Mouse (Mus musculus) limb, embryonic 10.5 days (tissue): Measurements from ENCODE around the gene Agrp. TPM values are rescaled to one million over a fixed set of nuclear protein-coding genes. Genes with fewer than 3 reads are reported as not detected.
"Not testable (repeated sequence)": the region's sequence is repeated elsewhere in the genome, so short reads cannot be mapped to it uniquely, and the experiment has no call there.

Experiments used
- DNase-seq: peaks from one replicate; pipeline ENCODE4 v3.0.0-alpha.2; 2017; ENCODE audit warnings: low spot score
- H3K27ac ChIP-seq: fragments of 300-500 bp; sonication (generic); 2 replicates; pipeline ENCODE4 v1.5.1; 2016; ENCODE audit warnings: mild to moderate bottlenecking
- H3K27me3 ChIP-seq: fragments of 300-500 bp; sonication (generic); 2 replicates; pipeline ENCODE4 v1.6.1; 2016; ENCODE audit warnings: low read depth, mild to moderate bottlenecking; ENCODE audit not compliant: poor library complexity, severe bottlenecking
- H3K36me3 ChIP-seq: fragments of 300-500 bp; sonication (generic); 2 replicates; pipeline ENCODE4 v1.6.1; 2016; ENCODE audit warnings: mild to moderate bottlenecking, moderate library complexity
- H3K4me1 ChIP-seq: fragments of 300-500 bp; sonication (generic); 2 replicates; pipeline ENCODE4 v1.6.1; 2016
- H3K4me3 ChIP-seq: fragments of 300-500 bp; sonication (generic); 2 replicates; pipeline ENCODE4 v1.5.1; 2016; ENCODE audit warnings: mild to moderate bottlenecking, moderate library complexity
- H3K9me3 ChIP-seq: fragments of 300-500 bp; sonication (generic); replicated peaks from 2 replicates; pipeline ENCODE4 v1.6.1; 2016; ENCODE audit warnings: mild to moderate bottlenecking
- WGBS: fragments of 180-500 bp; shearing (Covaris S2); methylation state at CpG from one replicate; pipeline ENCODE4 v1.1.7; 2016; 5-methylcytosine and 5-hydroxymethylcytosine counted together
- polyA plus RNA-seq: library from polyadenylated mRNA; unstranded; fragments of >200 nt; fragmentation: Nextera tagmentation; extraction: Ambion mirVana; gene quantifications from 2 replicates; pipeline ENCODE4 v1.2.1, GENCODE M21; 2016

Gene Agrp
- polyA plus RNA-seq, 1 experiment from 2014 or later = 0.69 TPM

DNA sequence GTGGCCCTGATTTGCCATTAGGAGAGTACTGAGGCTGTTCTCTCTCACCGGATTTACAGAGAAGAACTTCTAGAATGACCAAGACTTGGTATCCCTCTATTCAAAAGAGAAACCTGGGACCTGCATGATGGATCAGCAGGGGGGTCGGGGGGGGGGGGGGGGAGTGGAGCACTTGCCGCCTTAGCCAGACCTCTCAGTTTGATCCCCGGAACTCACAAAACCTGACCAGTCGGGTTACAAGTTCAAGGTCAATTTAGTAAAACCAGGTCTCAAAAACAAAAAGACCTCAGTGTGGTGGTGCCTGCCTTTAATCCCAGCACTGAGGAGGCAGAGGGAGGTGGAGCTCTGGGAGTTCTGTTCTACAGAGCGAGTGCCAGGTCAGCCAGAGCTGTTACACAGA, 62.5 kb downstream of the Agrp start:
- DNase-seq = no peak
- H3K27ac ChIP-seq = no peak overlapping the region
- WGBS = 60% methylated on average over 6 of the region's 6 CpGs
- H3K27me3 ChIP-seq = no peaks in the 10 kb centered on the region
- no peaks in the 10 kb centered on the region for H3K9me3 ChIP-seq
- no peaks in the 10 kb centered on the region for H3K36me3 ChIP-seq
- no peak overlapping the region for H3K4me3 ChIP-seq
- no peaks in the 10 kb centered on the region for H3K4me1 ChIP-seq

DNA sequence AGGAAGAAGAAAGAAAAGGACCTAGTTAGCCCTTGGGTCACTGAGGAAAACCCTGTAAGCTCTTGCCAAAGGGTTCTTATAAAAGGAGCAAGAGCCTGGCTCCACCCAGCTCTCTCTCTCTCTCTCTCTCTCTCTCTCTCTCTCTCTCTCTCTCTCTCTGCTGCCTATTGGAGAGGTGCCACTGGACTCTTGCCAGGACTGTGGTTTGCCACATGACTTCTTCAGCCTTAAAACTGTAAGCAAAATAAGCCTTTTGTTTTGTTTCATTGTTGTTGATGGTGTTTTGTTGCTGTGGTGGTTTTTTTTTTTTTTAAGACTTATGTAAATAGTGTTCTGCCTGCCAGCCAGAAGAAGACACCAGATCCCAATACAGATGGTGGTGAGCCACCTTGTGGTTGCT, 63.8 kb downstream of the Agrp start:
- Histone ChIP-seq H3K27ac (no peak overlapping the region), H3K4me3 (no peak overlapping the region), H3K27me3 (no peaks in the 10 kb centered on the region), H3K9me3 (no peaks in the 10 kb centered on the region), H3K36me3 (no peaks in the 10 kb centered on the region), H3K4me1 (no peaks in the 10 kb centered on the region)
- no peak for DNase-seq

DNA sequence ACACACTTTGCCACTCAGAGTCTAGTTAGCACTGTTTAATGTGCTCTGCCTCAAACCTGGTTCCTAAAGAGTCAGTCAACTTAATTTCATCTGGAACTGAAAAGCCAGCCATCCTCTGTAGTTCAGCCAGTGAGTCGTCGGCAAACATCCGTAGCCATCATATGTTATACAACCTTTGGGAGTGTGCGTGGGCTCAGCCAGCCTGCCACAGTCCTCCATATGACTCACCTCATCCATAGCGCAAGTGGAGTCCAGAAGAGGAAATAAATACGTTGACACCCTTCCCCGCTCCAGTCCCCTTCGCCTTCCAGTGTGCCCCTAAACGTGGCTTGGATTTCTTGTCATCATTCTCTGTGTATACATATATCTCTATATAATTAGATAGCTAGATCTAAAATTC, 65.4 kb downstream of the Agrp start:
- H3K9me3 ChIP-seq = no peaks in the 10 kb centered on the region
- no peaks in the 10 kb centered on the region for H3K36me3 ChIP-seq
- peaks cover 6% of the 10 kb centered on the region for H3K4me1 ChIP-seq
- DNase-seq = no peak
- H3K4me3 ChIP-seq = no peak overlapping the region
- no peak overlapping the region for H3K27ac ChIP-seq
- WGBS = 92% methylated on average over 9 of the region's 9 CpGs
- H3K27me3 ChIP-seq = peaks cover 14% of the 10 kb centered on the region

DNA sequence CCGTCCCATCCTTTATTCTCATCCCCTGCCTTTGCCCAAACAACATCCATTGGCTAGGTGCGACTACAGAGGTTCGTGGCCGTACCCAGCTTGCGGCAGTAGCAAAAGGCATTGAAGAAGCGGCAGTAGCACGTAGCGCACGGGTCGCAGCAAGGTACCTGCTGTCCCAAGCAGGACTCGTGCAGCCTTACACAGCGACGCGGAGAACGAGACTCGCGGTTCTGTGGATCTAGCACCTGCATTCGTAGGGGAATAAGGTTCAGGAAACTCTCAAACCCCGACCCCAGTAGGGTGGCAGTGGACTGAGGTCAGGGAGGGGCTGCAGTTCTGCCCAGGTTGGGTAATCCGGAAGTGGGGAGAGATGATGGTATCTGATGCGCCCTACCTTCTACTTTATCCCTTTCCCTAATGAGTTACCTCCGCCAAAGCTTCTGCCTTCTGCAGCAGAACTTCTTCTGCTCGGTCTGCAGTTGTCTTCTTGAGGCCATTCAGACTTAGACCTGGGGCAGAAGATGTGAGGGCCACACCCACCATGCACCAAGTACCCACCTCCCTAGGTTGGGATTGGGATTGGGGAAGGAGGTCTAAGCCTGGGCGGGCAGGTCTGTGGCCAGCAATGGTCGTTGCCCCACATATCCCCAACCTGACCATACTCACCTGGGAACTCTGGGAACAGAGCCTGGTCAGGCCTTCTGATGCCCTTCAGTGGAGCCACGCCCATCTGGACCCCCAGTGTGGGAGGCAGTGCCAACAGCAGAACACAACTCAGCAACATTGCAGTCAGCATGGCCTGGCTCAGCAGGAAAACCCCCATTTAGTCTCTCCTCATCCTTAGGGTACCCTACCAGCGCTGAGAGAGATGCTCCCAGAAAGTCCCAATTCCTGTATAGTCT, 70.2 kb downstream of the Agrp start:
- Histone ChIP-seq H3K9me3 (no peaks in the 10 kb centered on the region), H3K27me3 (peaks cover 18% of the 10 kb centered on the region), H3K4me3 (peak overlapping the region; percentile 94), H3K27ac (peak overlapping the region; percentile 85), H3K36me3 (0 out of 2 replicates have a peak, but pooled peaks cover 4% of the 10 kb centered on the region), H3K4me1 (peaks cover 25% of the 10 kb centered on the region)
- WGBS = 32% methylated on average over 27 of the region's 27 CpGs
- DNase-seq = no peak

DNA sequence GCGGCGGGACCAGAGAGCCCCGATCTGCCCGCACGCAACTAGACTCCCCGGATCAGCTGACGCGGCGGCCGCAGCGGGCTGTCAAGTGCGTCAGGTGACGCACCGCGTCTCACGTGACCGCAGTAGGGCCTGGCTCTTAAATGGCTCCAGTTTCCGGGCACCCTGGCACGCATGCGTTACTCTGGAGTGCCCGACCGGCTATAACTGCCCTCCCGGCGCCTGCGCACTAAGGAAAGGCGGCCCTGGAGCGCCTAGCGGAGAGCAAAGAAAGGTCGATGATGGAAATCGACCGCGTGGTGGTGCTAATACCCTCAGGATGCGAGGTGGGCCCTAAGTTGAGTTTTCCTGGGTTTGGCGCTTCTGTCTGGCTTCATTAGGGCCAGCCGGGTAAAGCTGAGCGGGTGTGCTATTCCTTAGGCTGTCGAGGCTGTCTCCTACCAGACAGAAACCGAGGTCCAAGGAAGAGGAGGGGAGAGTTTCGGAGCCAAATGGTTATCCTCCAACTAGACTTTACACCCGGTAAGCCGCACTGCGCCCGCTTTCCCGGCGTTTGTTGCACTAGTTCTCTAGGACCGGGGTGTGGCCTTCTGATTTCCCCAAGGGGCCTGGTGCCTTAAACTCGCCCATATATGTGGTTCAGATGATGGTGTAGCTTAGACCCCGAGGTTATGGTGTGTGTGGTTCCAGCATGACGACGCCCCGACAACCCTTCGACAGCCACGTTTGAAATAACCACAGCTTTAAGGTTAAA, 71.1 kb downstream of the Agrp start, which contains the start of gene Atp6v0d1:
Atp6v0d1 (minus strand) TSS at position 96 of the 751 bp plus-strand sequence.
- peak; percentile 100 for DNase-seq
- H3K27ac ChIP-seq = peak within 1 kb of the TSS; percentile 85
- H3K4me3 ChIP-seq = peak within 1 kb of the TSS; percentile 94
- peaks cover 18% of the 10 kb centered on the region for H3K27me3 ChIP-seq
- no peaks in the 10 kb centered on the region for H3K9me3 ChIP-seq
- H3K4me1 ChIP-seq = peaks cover 25% of the 10 kb centered on the region
- 0 out of 2 replicates have a peak, but pooled peaks cover 4% of the 10 kb centered on the region for H3K36me3 ChIP-seq
- WGBS = 5% methylated on average over 53 of the region's 53 CpGs

DNA sequence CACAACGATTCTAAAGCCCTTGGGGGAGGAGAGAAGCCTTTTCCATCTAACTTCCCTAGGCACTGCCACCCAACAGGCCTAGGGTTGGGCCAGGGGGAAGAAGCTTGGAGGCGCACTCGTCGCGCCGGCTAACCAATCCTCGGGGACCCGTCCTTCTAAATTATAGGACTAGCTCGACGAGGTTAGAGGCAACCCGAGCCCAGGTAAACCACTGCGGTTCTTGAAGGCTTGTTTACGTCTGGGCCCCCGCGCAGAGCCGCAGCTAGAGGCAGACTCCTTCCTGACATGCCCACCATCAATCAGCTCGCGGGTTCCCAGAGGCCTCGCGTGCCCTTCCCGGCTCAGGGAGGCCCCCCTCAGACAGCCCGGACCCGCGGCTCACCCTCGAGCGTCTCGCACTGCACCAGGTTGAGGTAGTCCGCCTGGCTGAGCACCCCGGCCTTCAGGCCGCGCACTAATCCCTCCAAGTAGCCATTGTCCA, 71.8 kb downstream of the Agrp start:
- Histone ChIP-seq H3K4me1 (peaks cover 25% of the 10 kb centered on the region), H3K36me3 (0 out of 2 replicates have a peak, but pooled peaks cover 4% of the 10 kb centered on the region), H3K27me3 (peaks cover 18% of the 10 kb centered on the region), H3K9me3 (no peaks in the 10 kb centered on the region), H3K27ac (peak overlapping the region; percentile 85), H3K4me3 (peak overlapping the region; percentile 94)
- under 1% methylated on average over 31 of the region's 31 CpGs for WGBS
- no peak for DNase-seq

DNA sequence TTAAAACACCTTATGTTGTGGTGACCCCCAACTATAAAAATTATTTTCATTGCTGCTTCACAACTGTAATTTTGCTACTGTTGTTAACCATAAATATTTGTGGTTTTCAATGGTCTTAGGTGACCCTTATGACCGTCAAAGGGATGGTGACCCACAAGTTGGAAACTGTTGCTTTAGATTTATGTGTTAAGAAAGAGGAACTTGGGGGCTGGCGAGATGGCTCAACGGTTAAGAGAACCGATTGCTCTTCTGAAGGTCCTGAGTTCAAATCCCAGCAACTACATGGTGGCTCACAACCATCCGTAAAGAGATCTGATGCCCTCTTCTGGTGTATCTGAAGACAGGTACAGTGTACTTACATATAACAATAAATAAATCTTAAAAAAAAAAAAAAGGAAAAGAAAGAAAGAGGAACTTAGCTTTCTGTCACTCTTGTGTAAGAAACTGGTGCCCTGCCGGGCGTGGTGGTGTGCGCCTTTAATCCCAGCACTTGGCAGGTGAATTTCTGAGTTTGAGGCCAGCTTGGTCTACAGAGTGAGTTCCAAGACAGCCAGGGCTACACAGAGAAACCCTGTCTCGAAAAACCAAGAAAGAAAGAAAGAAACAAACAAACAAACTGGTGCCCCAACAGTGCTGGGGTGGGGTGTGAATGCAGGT, 72.5 kb downstream of the Agrp start:
- WGBS = 88% methylated on average over 9 of the region's 9 CpGs
- H3K9me3 ChIP-seq, H3K36me3 ChIP-seq, DNase-seq: not testable (repeated sequence)
- Histone ChIP-seq H3K27me3 (peaks cover 18% of the 10 kb centered on the region), H3K4me1 (peaks cover 25% of the 10 kb centered on the region), H3K27ac (peak overlapping the region; percentile 85; the same call in 1 of the 2 replicates), H3K4me3 (peak overlapping the region; percentile 94)

DNA sequence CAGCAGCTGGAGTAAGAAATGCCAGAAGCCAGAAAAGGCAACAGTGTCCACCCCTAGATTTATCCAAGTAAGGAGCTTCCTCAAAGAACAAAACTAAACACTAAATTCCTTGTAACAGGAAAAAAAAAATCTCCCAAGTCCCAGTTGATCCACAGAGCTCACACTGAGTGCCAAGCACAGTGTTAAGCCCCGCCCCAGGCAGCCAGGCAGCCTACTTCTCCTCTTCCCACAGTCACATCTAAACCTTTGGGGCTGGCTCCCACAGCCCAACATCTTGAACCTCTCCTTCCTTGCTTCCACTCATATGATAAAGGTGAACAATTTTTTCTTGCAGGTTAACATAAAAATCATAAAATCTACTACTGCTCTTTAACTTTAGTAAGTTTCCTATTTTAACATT, 73.3 kb downstream of the Agrp start:
- Histone ChIP-seq H3K27me3 (peaks cover 18% of the 10 kb centered on the region), H3K9me3 (no peaks in the 10 kb centered on the region), H3K36me3 (0 out of 2 replicates have a peak, but pooled peaks cover 4% of the 10 kb centered on the region), H3K4me1 (peaks cover 25% of the 10 kb centered on the region), H3K27ac (no peak overlapping the region), H3K4me3 (no peak overlapping the region)
- DNase-seq = no peak
- 79% methylated on average over 1 of the region's 1 CpGs for WGBS

DNA sequence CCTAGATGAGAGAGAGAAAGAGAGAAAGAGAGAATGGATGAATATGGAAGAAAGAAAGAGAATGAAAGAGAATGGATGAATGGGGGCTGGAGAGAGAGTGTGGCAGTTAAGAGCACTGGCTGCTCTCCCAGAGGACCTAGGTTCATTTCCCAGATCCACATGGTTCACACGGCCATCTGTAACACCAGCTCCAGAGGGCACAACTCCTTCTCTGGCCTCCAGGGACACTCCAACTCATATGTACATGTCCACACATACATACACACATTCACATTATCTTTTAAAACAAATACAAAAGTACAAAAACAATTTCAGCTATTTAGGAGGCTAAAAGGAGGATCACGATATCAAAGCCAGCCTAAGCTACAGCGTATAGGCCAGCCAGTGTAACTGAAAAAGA, 74.3 kb downstream of the Agrp start:
- Histone ChIP-seq H3K27ac (no peak overlapping the region), H3K4me1 (peaks cover 25% of the 10 kb centered on the region), H3K27me3 (peaks cover 15% of the 10 kb centered on the region), H3K36me3 (0 out of 2 replicates have a peak, but pooled peaks cover 4% of the 10 kb centered on the region), H3K9me3 (no peaks in the 10 kb centered on the region), H3K4me3 (no peak overlapping the region)
- DNase-seq = no peak
- 87% methylated on average over 3 of the region's 3 CpGs for WGBS

DNA sequence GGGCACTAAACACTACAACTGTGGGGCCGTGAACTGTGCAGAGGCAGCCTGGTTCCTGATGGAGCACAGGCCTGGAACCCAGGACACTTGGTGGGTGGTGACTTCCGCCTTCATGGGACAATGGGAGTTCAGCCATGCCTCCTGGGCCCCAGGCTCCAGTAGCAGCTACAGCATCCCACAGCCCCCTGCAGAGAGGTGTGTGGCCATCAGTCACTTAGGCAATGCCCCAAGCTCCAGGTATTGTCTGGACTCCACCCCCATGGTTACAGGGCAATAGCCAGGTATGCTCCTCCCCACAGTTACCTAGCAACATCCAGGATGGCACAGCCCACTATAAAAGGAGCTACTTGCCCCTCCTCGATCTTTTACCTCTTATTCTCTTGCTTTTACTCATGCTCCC, 82.0 kb downstream of the Agrp start:
- 74% methylated on average over 3 of the region's 3 CpGs for WGBS
- no peak overlapping the region for H3K4me3 ChIP-seq
- H3K27me3 ChIP-seq = no peaks in the 10 kb centered on the region
- DNase-seq = no peak
- H3K27ac ChIP-seq = no peak overlapping the region
- H3K4me1 ChIP-seq = no peaks in the 10 kb centered on the region
- no peaks in the 10 kb centered on the region for H3K36me3 ChIP-seq
- no peaks in the 10 kb centered on the region for H3K9me3 ChIP-seq

DNA sequence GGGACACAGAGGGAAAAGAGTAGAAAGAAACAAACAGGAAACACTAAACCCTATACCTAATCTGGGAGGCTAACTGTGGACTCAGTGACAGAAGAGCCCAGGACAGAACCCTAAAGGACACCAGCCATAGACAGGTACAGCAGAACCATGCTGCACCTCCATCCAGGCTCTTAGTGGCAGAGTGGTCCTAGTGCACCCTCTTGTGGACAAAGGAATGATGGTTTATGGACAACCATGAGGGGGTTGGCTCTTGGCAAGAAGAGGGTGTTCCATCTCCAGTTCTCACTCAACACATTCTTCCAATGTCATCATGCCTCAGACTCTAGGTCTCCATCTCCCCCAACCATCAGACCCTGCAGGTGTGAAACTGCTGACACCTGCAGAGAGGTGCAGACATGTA, 83.1 kb downstream of the Agrp start:
- no peaks in the 10 kb centered on the region for H3K9me3 ChIP-seq
- no peaks in the 10 kb centered on the region for H3K36me3 ChIP-seq
- peak; percentile 56 for DNase-seq
- H3K4me1 ChIP-seq = no peaks in the 10 kb centered on the region
- no peak overlapping the region for H3K27ac ChIP-seq
- no peak overlapping the region for H3K4me3 ChIP-seq
- H3K27me3 ChIP-seq = no peaks in the 10 kb centered on the region

DNA sequence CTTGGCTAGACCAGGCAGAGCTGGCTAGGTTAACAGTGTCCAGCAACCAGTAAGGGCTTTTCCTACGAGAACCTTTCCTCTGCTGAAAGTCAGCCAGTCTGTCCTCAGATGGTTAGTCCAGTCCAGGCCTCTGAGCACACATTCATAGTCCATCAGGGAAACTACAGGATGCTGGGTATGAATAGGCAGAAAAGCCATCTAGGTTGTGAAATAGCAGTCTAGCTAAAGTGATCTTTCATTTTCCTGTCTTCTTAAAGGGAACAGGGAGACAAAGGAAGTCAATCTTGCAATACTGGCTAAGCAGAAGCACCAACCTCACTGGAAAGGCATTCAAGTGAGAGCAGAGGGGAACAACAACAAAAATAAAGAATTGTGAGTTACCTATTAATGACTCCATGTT, 84.4 kb downstream of the Agrp start:
- 79% methylated on average over 1 of the region's 1 CpGs for WGBS
- Histone ChIP-seq H3K9me3 (no peaks in the 10 kb centered on the region), H3K36me3 (no peaks in the 10 kb centered on the region), H3K27me3 (no peaks in the 10 kb centered on the region), H3K4me3 (no peak overlapping the region), H3K4me1 (no peaks in the 10 kb centered on the region), H3K27ac (no peak overlapping the region)
- DNase-seq = no peak
